Mouse (Mus musculus): ENCODE measurements around the gene Epb41l1.

Epb41l1 gene

DNA sequence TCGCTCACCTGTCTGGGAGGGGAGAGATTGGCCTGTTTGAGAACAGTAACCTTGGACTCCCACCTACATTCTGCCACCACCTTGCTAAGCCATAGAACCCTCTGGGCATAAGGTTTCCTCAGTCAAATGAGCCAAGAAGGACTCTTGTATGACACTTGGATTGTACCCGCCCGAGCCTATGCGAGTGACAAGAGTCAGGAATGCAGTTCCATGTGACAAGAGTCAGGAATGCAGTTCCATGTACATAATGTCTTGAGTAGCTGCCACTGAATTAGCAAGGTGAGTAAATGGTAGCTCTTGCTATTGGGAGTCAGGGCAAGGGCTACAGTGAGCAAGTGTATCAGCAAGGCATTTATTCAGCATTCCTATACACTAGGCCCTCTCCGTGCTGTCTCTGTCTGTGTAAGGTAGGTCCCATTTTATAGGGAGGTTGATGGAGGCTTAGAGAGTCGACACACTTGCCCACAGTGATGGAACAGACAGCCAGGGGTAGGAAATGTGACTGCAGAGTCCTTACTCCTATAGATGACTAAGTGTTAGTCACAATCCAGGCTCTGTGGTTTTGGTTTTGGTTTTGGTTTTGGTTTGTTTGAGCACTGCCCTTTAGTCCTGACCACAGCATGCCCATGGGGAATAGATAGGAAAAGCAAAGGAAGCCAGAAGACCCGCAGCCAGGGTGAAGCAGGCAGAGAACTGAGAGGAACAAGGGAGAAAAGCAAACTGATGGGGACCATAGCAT lies 118.3 kb downstream of the Epb41l1 start:
- DNase-seq (ENCODE audit: low spot score in 2 of 2), result no peak

DNA sequence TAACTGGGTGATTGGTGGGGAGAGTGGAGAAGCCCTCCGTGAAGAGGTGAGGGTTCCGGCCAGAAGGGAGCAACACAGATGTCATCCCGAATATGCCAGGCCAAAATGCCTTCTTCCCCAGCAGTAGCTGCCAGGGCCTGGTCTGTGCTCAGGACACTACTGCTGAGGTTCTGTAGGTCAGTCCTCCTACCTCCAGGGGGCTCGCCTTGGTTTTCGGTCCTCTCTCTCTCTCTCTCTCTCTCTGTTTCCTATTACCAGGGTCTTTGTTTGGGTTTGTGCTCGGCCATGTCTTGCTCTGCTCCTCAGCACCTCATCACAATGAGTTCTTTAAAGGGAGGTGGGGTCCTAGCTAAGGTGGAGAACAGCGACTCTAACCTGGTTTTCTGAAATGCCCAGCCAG lies 120.3 kb downstream of the Epb41l1 start:
- no peak for DNase-seq (ENCODE audit: low spot score in 2 of 2)

DNA sequence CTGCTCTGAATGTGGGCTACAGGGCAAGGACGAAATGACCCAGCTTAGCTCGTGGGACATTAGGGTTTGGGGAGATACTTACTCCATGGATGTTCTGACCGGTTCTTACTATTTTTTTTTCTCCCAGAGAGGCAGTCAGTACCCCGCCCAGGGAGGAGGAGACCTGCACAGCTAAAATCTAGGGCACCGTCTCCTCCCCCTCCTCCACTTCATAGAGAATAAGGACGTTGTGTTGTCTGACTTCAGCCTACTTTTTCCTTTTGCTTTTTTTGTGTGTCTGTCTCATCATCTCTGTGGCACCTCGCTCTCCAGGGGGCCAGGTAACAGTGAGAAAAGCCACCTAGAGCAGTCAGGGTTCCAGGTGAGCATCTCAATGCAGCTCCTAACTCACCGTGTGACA lies 121.7 kb downstream of the Epb41l1 start:
- DNase-seq (ENCODE audit: low spot score in 2 of 2), result no peak

DNA sequence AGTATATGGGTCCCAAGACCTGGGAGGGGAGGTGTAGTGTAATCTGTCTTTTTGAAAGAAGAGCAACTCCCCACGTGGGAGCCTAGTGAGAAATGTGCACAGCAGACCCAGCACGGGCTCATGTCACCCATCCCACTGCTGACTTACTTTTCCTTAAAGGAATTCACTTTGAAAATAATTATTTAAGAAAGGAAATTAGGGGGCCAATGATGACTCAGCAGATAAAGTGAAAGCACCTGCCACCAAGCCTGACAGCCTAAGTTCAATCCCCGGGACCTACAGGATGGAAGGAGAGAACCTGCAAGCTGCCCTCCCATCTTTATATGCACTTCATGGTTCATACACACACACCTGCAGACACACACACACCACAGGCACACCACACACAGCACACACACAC lies 123.1 kb downstream of the Epb41l1 start:
- no peak for DNase-seq (ENCODE audit: low spot score in 2 of 2)

GRCm38 (mm10) chr2:156547123-156547891 lies 126.6 kb downstream of the Epb41l1 start, which contains the start of gene Aar2:
Gene Aar2 (plus strand): TSS chr2:156547584.
- DNase-seq (ENCODE audit: low spot score in 2 of 2), result peak; percentile 88 to 89

- DNase-seq (ENCODE audit: low spot score in 2 of 2), result no peak
These were observed 131.7 kb downstream of the Epb41l1 start for GRCm38 (mm10) chr2:156552421-156552820.

- no peak for DNase-seq (ENCODE audit: low spot score in 2 of 2)
These were observed 141.1 kb downstream of the Epb41l1 start for GRCm38 (mm10) chr2:156561808-156562207.

DNA sequence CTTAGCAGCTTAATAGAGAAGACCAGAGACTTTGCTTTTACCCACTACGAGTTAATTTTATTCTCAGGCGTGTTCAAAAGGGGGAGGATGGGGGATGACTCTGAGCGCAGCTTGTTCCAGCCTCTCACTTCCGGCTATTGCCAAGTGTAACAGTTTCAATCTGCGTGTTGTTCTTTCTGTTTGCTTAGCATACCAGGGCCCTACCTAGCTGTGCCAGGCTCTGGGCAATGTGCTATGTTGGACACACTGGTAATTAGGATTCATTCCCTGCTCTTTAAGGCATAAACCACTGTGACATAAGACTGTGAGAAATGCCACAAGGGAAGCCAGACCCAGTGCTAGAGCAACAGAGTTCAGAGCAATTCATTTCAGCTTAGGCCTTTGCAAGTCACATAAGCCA lies 142.8 kb downstream of the Epb41l1 start:
- no peak for DNase-seq (ENCODE audit: low spot score in 2 of 2)

DNA sequence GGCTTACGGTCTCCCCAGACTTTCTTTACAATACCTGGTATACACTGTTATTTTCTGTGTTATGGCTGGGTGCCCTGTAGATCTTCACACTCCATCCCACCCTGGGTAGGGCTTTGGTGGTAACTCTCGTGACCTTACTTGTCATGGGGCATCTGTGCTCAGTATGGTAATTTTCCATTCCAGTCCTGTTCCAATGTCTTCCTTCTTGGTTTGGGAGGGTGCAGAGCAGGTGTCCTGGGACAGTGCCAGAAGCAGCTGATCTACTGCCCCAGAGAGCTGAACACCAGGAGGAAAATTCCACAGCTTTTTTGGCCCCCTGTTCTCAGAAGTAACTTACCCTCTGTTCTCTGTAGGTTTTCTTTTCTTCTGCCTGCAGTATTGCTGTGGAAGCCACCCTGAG lies 145.8 kb downstream of the Epb41l1 start:
- DNase-seq (ENCODE audit: low spot score in 2 of 2), result no peak

DNA sequence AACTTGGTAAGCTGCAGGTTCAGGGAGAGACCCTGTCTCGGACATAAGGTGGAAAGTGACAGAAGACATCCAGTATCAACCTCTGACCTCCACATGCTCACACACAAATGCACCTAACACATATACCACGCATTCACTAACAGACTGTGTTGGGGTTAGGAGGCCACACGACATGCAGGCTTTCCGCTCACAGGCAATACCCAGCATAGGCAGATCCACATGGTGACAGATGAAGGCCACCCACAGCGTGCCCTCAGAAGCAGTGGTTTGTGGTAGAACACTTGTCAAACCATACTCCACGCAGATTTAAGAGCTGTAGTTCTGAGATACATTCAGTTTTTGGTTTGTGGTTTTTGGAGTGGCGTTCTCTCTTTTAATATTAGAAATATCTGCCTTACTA lies 147.9 kb downstream of the Epb41l1 start:
- DNase-seq (ENCODE audit: low spot score in 2 of 2), result no peak

DNA sequence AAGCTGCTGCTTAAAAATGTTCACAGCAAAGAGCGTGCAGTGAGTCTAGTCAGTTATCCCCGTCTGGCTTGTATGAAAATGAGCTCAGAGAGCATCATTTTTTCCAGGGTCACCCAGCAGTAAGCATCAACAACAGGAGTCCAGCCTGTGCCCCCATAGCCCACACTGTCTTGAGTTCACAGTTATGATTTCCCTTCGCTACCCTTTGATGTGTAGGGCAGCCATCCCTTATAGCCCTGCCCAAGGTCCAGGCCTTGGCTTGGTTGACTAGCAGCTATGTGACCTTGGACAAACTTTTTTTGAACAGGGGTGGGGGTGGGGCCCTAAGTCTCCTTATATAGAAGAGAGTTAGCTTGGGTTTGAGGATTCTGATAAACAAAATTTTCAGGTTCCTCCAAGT lies 148.6 kb downstream of the Epb41l1 start:
- no peak for DNase-seq (ENCODE audit: low spot score in 2 of 2)

DNA sequence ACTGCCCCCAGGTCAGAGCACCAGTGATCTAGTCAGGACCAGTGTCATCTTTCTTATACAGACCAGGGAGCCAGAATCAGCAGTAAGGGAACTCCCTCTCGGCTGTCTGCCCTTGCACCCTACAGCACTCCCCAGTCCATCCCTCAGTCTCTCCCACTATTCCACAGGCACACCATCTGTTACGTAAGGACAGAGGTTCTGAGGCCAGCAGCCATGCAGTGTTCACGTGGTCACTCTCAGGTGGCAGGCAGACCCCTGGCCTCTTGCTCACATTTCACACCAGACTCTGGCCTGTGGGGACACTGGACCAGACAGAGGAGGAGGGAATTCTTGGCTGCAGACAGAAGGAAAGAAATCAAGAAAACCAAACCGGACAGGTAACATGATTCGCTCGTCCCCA lies 150.8 kb downstream of the Epb41l1 start:
- no peak for DNase-seq (ENCODE audit: low spot score in 2 of 2)

DNA sequence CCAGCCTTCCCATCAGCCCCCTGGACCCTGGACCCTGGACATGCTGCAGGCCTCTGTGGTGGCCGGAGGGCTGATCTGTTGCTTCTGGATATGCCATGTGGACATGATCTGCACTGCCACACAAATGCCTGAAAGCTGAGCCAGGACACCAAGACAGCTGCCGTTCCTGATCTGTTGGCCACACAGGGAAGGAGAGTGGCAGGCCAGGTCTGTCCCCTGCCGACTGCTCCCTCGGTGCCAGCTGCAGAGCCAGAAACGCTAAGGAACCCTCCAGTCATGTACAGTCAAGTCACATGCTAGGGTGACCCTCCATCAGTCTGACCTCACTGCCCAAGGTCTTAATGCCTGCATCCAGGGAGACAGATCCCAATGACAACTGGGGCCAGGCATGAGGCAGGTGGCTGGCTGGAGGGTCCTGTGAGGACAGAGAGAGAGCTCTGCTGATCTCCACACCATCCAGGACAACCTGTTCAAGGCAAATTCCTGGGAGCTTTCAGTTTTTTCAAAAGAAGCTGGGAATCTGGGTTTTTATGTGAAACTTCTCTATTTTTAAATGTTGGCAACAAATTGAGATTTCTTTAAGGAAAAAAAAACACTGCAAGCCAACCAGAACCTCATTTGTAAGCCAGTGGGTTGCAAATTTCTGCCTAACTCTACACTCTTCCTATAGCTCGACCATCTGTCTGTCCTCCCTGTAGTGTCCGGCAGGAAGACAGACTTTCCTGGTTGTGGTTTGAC lies 156.3 kb downstream of the Epb41l1 start:
- DNase-seq (ENCODE audit: low spot score in 2 of 2), result no peak

DNA sequence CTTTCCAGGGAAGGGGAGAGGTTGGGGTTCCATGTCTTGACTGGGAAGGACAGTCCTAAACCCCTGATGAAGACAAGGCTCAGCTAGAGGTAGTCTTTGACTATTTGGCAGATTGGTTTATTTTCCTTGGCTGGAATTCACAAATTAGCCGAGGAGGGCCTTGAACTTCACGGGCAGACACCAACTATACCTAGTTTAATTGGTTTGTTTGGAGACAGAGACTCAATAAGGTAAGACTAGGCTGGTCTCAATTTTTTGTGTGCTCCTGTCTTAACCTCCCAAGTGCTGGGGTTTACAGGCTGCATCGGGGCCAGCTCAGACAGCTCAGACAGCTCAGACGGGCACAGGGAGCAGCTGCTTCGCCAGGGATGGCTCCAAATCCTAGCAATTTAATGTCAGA lies 159.8 kb downstream of the Epb41l1 start:
- no peak for DNase-seq (ENCODE audit: low spot score in 2 of 2)

- DNase-seq (ENCODE audit: low spot score in 2 of 2), result no peak
These were observed 160.5 kb downstream of the Epb41l1 start for GRCm38 (mm10) chr2:156581244-156581643.

GRCm38 (mm10) chr2:156582887-156583286 lies 162.2 kb downstream of the Epb41l1 start:
- DNase-seq (ENCODE audit: low spot score in 2 of 2), result no peak

- peak in 1 of 2 experiments; percentile 33 for DNase-seq (ENCODE audit: low spot score in 2 of 2)
These were observed 163.6 kb downstream of the Epb41l1 start for GRCm38 (mm10) chr2:156584154-156584796.

GRCm38 (mm10) chr2:156584797-156585471 lies 164.2 kb downstream of the Epb41l1 start:
- no peak for DNase-seq (ENCODE audit: low spot score in 2 of 2)

DNA sequence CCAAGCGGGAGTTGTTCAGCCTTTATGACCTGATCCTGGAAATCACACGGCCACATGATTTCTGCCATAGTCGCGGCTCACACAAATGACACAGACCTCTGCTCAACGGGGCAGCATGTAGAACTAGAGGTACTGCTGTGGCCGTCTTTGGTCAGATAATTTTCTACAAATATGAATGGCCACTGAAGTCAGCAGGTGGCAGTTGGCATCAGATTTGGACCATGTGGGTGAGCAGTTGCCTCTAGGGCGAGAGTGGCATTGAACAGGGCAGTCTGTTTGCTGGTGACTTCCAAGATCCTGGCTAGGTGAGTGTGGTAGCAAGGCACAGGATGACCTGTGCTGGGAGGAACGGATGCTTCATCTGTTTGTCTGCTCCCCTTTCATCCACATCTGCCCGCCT lies 168.8 kb downstream of the Epb41l1 start:
- DNase-seq (ENCODE audit: low spot score in 2 of 2), result no peak

Data from spleen, postnatal 10 days (tissue).